Mouse (Mus musculus): Measurements from ENCODE around the gene Chchd1.

Gene Chchd1

DNA sequence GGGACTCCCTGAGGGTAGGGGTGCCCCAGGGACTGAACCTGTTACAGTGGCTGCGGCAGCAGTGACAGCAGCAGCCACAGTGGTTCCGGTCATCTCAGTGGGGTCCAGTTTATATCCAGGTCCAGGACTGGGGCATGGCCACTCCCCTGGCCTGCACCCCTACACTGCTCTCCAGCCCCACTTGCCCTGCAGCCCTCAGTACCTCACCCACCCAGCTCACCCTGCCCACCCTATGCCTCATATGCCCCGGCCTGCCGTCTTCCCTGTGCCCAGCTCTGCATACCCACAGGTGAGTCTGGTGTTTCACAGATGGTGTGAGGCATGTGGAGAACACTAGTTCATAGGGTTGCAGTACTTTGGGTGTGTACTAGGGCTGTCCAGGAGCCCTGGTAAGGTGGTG is 18.6 kb downstream of the Chchd1 start:
- in situ Hi-C loops (cut with MboI; ENCODE audit: low sequenced_read_pairs): no loop called here

DNA sequence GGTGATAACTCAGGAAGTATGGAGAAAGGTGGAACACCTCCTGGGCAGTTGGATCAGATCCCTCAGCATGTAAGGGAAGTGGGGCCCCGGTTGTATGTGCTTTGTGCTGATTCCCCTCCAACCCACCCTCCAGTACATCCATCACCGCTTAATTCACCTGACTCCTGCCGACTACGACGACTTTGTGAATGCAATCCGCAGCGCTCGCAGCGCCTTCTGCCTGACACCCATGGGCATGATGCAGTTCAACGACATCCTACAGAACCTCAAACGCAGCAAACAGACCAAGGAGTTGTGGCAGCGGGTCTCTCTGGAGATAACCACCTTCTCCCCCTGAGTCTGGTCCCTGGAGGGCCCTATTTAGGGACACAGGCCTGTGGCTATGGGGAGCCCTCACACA is 20.2 kb downstream of the Chchd1 start:
- in situ Hi-C loops (cut with MboI; ENCODE audit: low sequenced_read_pairs): no loop called here

GRCm38 (mm10) chr14:20724043-20724442 is 21.2 kb downstream of the Chchd1 start:
- in situ Hi-C loops (cut with MboI; ENCODE audit: low sequenced_read_pairs): no loop called here

DNA sequence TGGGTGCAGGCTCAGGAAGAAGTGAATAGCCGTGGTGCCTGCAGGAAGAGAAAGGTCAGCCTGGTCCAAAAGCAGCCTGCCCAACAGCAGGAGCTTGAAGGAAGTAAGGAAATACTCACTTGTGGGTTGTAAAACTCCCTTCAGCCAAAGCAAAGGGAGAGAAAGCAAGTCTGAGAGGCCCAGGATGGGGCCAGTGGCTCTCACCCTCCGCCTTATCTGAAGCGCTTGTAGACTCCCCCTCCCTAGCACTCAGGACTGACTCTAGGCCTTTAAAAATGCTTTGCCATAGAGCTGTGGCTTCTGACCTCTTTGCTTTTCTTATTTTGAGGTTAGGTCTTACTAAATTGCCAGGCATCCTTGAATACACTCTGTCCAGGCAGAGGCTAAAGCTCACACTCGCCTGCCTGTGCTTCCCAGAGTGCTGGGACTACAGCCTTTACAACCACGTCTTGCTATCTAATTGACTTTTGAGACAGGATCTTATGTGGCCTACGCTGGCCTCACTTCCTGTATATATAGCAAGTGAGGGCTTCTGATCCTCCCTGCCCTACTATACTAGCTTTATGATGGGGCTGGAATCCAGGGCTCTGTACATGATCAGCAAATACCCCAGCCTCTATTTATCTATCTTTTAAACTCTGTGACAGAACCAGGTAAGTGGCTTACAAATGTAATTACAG is 23.0 kb downstream of the Chchd1 start:
- in situ Hi-C loops (cut with MboI; ENCODE audit: low sequenced_read_pairs): no loop called here

GRCm38 (mm10) chr14:20729871-20730270 is 27.1 kb downstream of the Chchd1 start:
- in situ Hi-C loops (cut with MboI; ENCODE audit: low sequenced_read_pairs): no loop called here

DNA sequence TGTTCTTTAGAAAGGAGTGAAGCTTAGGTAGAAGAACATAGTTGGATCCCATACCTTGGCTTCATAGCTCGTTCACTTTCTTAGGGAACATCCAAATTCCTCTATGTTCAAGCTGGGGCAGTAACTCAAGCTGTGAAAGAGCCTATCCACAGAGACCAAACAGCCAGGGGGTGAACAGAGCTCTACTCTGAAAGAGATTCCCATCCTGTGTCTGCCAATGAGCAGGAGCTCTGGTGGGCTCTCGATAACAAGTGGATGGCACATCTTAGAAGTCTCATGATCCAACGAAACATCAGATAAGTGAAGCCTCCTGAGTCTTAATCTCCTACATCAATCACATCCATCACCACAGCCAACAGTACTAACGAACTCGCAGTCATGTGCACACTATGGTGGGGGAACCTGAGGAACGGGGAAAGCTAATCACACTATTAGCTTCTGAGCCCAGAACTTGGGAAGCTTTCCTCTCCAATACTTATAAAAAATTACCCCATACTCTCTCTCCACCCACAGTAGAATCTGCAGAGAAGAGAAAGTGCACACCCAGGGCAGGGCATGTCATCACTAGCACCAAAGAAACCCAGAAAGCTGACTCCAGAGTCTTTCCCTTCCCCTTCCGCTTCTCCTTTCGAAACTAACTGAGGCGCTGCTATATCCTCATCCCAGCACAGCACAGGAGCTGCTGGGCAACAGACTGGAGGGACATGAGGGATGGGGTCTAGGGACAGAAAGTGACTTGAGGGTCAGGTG is 28.2 kb downstream of the Chchd1 start:
- in situ Hi-C loops (cut with MboI; ENCODE audit: low sequenced_read_pairs): no loop called here

DNA sequence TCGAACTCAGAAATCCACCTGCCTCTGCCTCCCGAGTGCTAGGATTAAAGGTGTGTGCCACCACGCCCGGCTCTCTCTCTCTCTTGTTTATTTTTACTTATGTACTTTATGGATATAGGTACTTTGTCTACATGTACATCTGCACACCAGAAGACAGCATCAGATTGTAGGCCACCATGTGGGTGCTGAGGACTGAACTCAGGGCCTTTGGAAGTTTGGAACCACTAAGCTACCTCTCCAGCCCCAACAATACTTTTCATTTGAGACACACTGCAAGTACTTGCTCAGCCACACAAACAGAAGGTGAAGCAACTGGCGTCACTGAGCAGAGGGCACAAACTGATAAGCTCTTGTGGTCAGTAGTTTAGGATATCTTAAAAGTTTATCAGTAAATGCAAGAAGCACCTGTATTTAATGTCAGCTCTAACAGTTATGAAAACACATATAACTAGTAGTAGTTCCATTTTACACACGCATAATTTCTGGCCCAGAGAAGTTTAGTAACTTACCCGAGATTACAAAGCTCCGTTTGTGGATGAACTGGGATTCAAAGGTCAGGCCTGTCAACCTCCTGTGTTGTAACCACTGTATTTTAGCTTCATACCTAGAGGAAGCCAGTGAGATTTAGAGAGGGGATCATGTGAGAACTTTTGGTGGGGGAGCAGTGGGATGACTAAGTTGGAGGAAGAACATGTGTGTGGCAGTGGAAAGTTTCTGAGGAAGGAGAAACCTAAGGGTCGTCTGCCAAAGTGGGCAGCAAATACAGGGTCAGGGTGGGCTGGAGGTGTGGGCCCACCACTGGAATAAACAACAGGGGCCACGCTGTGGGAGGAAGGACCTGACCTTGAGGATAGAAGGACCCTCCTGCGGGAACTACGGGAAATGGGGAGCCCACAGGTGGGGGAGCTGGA is 30.5 kb downstream of the Chchd1 start:
- in situ Hi-C loops (cut with MboI; ENCODE audit: low sequenced_read_pairs): no loop called here

DNA sequence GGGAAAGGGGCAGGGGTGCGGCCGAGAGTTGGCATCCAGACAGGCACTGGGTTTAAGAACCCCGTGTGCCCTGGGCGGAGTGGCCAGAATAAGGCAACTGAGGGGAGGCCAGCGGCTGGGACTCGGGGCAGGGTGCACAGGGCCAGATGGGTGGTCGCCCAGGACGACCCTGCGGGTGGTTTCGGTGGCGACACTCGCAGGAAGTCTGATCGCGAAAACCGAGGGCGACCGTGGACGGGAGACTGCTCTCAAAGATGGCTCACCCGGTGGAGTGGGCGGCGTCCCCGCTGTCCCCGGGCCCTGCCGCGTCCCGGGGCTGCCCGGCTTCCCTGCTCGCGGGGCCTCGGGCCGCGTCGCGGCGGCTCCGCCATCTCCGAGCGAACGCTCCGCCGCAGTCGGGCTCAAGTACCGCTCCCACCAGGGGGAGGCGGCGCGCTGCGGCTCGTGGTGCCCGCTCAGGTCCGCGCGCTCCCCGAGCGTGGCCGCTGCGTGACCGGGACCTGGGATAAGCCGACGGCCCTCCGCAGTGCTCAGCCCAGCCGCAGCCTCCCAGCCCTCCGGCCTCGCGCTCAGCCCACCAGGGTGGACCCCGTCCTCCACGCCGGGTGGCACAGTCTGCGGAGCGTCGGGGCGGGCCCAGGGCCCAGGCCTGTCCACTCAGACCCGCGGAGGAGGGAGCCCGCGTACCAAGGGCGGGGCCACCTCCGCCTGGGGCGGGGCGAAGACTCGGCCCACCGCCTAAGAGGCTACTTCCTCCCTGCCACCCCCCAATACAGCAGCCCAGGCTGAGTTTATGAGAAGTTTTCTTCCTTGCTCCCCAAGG is 31.4 kb downstream of the Chchd1 start, which contains the start of gene Ndst2:
Gene Ndst2, minus strand, starts transcription at position 611 of the 823 bp plus-strand sequence.
- in situ Hi-C loops (cut with MboI; ENCODE audit: low sequenced_read_pairs): no loop called here

- in situ Hi-C loops (cut with MboI; ENCODE audit: low sequenced_read_pairs): no loop called here
Observed at GRCm38 (mm10) chr14:20735052-20735451, 32.2 kb downstream of the Chchd1 start.

- in situ Hi-C loops (cut with MboI; ENCODE audit: low sequenced_read_pairs): no loop called here
Observed at GRCm38 (mm10) chr14:20735892-20736390, 33.1 kb downstream of the Chchd1 start.

DNA sequence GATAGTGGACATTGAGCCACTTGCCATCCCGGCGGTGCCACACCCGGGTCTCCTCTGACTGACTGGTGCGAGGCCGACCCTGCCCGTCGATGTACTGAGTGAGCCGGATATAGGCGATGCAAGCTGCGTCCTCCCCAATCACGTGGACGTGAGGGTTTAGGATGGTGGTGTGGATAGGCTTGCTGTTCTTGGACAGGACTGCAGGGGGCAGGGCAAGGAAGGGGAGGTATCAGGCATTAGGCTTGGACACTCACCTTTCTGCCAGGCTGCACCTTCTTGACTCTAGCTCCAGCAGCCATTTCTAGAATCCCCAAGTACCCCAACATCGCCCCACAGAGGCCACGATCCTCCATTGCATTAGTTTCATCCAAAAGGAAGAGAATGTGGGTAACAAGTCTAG is 34.5 kb downstream of the Chchd1 start:
- in situ Hi-C loops (cut with MboI; ENCODE audit: low sequenced_read_pairs): no loop called here

DNA sequence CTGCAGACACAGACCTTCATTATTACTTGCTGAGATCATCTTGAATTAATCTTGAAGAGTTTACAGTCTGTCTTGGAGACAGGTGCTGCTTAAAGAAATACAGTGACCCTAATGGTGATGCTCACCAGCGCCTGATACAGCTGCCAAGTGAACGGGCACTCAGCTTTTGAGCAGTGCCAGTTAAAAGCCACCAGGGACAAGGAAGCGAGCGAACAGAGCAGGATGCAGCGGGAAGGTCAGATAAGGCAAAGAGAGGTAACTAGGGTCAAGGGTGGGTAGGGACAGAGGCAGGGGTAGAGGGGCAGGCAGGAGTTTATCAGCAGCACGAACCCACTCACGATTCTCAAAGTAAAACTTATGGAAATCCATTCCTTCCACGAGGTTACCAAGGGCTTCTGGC is 35.7 kb downstream of the Chchd1 start:
- in situ Hi-C loops (cut with MboI; ENCODE audit: low sequenced_read_pairs): no loop called here

DNA sequence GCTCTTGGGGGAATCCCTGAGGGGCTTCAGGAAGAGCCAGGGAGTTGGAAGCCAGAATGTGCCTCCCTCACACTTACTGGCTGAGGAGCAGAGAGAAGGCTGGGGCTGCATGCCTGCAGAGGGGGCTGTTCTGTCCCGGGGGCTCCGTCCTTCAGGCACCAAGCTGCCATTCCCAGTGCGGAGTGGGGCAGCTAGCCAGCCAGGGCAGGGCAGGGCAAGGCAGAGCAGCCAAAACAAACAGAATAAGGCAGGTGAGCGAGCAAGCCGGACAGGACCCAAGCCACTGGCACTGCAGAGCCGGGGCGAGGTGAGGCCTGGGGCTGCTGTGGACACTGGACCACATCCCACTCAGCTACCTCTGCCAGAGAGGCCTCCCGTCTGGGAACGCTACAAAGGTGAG is 38.5 kb downstream of the Chchd1 start:
- in situ Hi-C loops (cut with MboI; ENCODE audit: low sequenced_read_pairs): no loop called here

- in situ Hi-C loops (cut with MboI; ENCODE audit: low sequenced_read_pairs): no loop called here
Observed at GRCm38 (mm10) chr14:20743614-20744013, 40.8 kb downstream of the Chchd1 start.

GRCm38 (mm10) chr14:20746935-20747334 is 44.1 kb downstream of the Chchd1 start:
- in situ Hi-C loops (cut with MboI; ENCODE audit: low sequenced_read_pairs): no loop called here

DNA sequence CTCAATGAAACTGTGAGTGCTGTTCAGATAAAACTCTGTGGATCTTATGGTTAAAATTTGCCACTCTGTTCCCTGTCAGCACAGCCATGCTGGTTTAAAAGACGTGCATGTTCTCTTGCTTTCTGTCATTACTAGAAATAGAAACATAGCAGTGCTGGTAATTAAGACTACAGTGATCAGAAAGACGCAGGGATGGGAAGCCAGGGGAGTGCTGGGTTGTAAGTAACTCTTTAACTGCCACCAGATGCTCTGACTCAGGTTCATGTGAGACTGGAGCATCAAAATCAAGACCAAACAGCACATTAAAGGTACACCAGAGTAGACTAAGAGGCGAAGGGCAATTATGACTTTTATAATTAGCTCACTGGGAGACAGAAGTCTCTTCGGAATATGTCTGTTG is 45.6 kb downstream of the Chchd1 start:
- in situ Hi-C loops (cut with MboI; ENCODE audit: low sequenced_read_pairs): no loop called here

- in situ Hi-C loops (cut with MboI; ENCODE audit: low sequenced_read_pairs): no loop called here
Observed at GRCm38 (mm10) chr14:20749494-20750051, 46.8 kb downstream of the Chchd1 start.

GRCm38 (mm10) chr14:20750503-20750902 is 47.7 kb downstream of the Chchd1 start:
- in situ Hi-C loops (cut with MboI; ENCODE audit: low sequenced_read_pairs): no loop called here

DNA sequence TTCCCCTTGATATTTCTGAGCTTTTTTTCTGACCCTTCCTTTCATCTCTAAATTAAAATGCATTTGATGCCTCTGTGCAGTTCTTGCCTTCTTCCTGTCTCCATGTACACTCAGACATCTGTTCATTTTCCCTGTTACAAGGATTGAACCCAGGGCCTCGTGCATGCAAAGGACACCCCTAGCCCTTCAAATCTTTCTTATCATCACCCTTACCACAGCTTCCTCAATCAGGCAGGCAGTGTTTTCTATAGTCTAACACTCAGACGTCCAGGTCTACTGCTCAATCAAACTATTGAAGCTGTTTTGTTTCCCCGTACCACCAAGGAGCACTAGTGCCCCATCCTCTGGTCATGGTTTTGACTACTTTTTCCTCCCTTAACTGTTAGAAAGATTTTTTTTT is 51.0 kb downstream of the Chchd1 start:
- in situ Hi-C loops (cut with MboI; ENCODE audit: low sequenced_read_pairs): no loop called here

Data from CH12F3 (cell line).